Mouse (Mus musculus): ENCODE data around the gene Tbc1d10c.
"Not testable (repeated sequence)": the region's sequence is repeated elsewhere in the genome, so short reads cannot be mapped to it uniquely, and the experiment has no call there.

Gene Tbc1d10c

DNA sequence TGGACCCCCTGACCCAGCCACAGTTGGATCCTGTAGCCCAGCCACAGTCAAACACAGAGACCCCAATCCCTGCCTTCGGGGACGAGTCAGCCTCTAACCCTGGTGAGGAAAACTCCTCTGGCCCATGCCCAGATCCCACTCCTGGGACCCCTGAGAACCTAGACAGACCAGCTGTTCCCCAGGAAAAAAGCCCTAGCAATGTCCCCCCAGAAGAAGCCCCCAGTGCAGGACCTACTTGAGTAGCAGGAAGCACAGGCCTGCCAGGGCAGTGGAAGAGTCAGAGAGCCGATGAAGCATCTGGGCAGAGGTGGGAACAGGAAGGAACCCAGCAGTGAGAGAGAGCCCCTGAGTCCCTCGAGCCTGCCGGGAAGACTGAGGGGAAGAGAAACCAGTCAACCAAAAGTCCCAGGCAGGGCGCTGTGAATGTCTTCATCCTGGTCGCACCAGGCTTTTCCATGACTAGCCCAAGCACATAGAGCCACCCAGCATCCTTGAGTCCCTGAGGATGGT, 47.3 kb downstream of the Tbc1d10c start, which contains the start of gene Cabp4:
Cabp4 (minus strand) TSS at position 275 of the 510 bp plus-strand sequence.
- DNase-seq = no peak

DNA sequence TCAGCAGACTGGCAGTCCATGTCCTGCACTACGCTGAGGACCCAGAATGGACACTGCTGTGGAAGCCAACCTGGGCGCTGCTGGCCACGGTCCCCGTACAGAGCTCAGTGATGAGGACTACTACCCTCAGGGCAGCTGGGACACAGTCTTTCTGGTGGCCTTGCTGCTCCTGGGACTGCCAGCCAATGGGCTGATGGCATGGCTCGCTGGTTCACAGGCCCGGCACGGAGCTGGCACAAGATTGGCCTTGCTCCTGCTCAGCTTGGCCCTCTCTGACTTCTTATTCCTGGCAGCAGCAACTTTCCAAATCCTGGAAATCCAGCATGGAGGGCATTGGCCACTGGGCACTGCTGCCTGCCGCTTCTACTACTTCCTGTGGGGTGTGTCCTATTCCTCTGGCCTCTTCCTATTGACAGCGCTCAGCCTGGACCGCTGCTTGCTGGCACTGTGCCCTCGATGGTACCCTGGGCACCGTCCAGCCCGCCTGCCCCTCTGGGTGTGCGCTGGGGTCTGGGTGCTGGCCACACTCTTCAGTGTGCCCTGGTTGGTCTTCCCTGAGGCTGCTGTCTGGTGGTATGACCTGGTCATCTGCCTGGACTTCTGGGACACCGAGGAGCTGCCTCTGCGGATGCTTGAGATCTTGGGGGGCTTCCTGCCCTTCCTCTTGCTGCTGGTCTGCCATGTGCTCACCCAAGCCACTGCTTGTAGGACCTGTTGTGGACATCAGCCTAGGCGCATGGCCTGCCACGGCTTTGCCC, 48.5 kb downstream of the Tbc1d10c start:
- no peak for DNase-seq

DNA sequence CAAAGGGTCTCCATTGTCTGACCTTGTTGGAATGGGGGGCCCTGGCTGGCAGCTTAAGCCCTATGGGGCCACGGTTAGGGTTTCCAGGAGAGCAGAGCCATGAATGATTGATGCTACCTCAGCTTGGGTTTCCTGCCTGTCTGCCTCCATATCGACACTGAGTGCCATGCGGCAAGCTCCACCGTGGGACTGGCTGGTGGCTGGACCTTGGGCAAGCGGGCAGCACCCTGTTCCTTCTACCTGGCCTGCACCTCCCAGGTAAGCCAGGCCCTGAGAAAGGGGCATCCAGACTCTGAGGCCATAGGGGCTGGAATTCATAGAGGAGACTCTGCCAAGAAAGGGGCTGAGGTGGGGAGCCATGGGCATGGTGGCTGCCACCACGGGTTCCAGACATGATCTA, 50.9 kb downstream of the Tbc1d10c start:
- DNase-seq = no peak

DNA sequence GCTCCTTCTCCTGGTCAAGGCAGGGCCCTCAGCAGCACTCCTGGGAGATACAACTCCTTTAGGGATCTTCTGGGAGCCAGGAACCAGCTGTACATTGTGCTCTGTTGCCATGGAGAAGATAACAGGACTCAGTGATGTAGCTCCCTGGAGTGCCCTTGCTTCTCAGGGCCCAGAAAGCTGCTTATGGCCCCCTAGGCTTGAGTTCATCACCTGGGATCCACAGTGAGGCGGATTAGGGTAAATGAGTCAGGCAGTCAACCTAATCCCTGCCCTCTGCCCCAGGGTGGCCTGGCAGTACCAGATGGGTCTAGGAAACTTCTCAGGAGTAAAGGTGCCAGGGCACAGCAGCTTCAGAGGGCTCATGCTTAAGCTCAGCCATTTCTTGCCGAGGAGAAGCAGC, 51.6 kb downstream of the Tbc1d10c start, which contains the start of gene Gpr152:
Gpr152 (plus strand) TSS at position 342 of the 400 bp plus-strand sequence.
- no peak for DNase-seq

DNA sequence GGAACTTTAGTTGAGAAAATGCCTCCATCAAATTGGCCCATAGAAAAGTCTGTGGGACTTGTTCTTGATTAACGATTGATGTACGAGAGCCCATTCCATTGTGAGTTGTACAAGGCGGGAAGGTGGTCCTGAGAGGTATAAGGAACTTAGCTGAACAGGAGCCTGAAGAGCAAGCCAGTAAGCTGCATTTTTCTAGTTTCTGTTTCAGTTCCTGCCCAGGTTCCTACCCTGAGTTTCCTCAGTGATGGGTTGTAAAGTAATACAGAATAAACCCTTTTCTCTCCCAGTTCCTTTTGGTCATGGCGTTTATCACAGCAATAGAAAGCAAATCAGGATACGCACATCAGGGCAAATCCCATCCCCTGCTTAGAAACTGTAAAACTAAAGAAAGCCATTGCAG, 53.2 kb downstream of the Tbc1d10c start:
- DNase-seq = no peak

DNA sequence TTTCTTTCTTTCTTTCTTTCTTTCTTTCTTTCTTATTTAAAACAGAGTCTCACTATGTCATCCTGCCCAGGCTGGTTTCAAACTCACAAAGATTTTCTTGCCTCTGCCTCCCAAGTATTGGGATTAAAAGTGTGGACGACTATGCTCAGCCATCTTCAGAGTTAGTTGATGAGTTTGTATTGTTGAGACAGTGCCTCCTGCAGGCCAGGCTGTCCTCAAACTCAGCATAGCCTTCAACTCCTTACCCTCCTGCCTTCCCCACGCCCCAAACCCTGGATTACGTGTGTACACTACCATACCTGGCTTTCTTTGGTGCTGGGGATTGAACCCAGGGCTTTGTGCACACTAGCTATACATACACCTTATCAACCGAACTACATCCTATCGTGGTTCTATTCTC, 54.6 kb downstream of the Tbc1d10c start:
- DNase-seq = no peak

DNA sequence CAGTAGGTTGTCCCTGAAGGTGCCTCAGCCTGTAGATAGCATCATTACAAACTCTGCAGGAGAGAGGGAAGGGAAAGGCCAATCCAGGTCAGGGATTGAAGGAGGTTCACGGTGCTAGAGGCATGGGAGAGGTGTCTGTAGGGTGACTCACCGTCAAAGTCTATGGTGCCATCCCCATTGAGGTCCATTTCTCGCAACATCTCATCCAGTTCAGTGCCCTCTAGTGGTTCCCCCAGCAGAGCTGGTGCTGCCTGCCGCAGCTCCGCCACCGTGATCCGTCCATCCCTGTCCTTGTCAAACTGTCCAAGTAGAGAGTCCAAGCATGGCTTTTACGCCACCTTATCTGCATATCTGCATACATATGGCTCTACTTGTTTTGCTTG, 55.1 kb downstream of the Tbc1d10c start:
- DNase-seq = not testable (repeated sequence)

DNA sequence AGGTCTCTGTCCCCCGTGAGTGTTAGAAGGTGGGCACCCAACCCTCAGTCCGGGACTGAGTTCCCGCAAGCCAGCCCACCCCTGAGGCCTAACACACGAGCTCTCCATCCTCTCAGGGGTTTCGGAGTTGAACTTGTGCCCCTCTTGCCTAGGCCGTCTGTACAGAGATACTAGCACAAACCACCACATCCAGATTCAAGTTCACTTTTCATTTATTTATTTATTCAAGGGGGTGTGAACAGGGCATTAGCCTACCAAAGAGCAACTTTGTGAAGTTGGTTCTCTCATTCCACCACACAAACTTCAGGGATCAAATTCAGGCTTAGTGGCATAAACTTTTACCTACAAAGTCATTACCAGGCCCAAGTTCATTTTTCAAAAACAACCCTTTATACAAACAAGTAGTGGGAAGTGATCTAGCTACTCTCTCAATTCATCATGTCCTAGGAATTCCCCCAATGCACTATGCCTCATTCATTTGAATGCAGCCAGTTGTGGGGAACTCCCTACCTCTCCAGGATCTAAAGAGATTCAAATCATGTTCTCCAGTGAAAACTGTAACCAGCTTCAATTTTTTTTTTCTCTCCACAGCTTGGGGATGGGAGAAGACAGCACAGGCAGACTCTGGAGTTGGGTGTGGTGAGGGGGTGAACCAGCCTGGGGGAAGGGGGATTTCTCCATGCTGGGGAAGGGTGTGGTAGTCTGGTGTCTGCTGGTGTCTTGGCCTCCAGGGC, 55.7 kb downstream of the Tbc1d10c start:
- not testable (repeated sequence) for DNase-seq

DNA sequence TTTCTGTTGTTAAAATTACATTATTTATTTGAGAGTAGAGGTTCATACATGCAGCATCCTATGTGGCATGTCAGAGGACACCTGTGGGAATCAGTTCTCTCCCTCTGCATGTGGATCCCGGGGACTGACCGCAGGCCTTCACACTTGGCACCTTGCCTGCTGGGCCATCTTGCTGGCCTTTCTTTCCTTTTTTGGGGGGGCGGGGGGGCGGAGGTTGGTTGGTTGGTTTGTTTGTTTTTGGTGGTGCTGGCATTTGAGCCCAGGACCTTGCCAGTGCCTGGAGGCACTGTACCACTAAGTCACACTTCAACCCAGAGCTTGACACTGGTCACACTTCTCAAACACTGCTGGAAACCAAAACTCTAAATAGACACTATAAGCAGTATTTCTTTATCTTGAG, 56.7 kb downstream of the Tbc1d10c start:
- no peak for DNase-seq
